Mouse (Mus musculus) CH12.LX (cell line): ENCODE measurements around the gene Klk8.

Experiments used
- CHD2 ChIP-seq: IDR thresholded peaks from 2 replicates; pipeline ENCODE4 v1.6.1; 2011; ENCODE audit warnings: low read length, improper control_type of control experiment
- CTCF ChIP-seq, 2 experiments: IDR thresholded peaks in 1 of 2; conservative IDR thresholded peaks in 1 of 2; 2 replicates each; pipeline ENCODE4 v1.5.1; 2011 to 2012; ENCODE audit warnings: low read depth in 2 of 2, low read length in 2 of 2, improper control_type of control experiment in 1 of 2, inconsistent platforms in 1 of 2, mild to moderate bottlenecking in 1 of 2, moderate library complexity in 1 of 2
- ETS1 ChIP-seq: conservative IDR thresholded peaks from 2 replicates; pipeline ENCODE4 v1.6.1; 2012; ENCODE audit warnings: low read depth, mild to moderate bottlenecking, inconsistent platforms, low read length, improper control_type of control experiment, moderate library complexity
- POLR2A ChIP-seq: IDR thresholded peaks from 2 replicates; pipeline ENCODE4 v1.6.1; 2011; ENCODE audit warnings: low read depth, mild to moderate bottlenecking, improper control_type of control experiment, low read length
- ZC3H11A ChIP-seq: IDR thresholded peaks from 2 replicates; pipeline ENCODE4 v1.6.1; 2012; ENCODE audit warnings: low read depth, mild to moderate bottlenecking, inconsistent platforms, low read length, improper control_type of control experiment

GRCm38 (mm10) chr7:43799876-43800275, 2.5 kb downstream of the Klk8 start:
- no peak for TF ChIP-seq ZC3H11A
- TF ChIP-seq ETS1 = no peak
- TF ChIP-seq CTCF (conservative IDR thresholded peaks at IDR 0.05 in 1 of 2, IDR thresholded peaks at IDR 0.05 in 1 of 2; ENCODE audit: low read depth in 2 of 2, low read length in 2 of 2) = no peak
- TF ChIP-seq CHD2 = no peak
- TF ChIP-seq POLR2A = no peak
